Mouse (Mus musculus) right cerebral cortex, postnatal 10 days (tissue): ENCODE measurements around the gene Orai1.

Source experiments
- DNase-seq, 2 experiments: peaks; one replicate each; pipeline ENCODE4 v3.0.0; 2021; ENCODE audit warnings: low spot score in 2 of 2

Gene Orai1

DNA sequence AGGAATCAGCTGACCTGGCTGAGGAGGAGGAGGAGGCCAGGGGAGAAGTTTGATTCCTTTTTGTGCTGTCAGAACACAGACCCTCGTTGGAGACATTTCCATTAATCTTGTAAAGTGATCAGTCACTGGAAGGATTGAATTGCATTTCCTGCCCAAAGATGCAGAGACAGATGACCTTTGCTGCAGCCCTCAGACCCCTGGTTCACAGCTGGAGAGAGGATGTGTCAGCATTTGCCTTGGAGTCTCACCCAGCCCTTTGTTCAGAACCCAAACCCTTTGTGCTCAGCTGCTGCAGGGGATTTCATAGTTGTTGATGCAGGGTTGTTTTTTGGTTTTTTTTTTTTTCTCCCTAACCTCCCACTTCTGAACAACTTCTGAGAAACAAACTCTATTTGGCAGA is 20.0 kb upstream of the Orai1 start:
- DNase-seq, result no peak

- DNase-seq, result peak in 1 of 2 experiments; percentile 55
These were observed 17.4 kb upstream of the Orai1 start for GRCm38 (mm10) chr5:122997205-122998204.

DNA sequence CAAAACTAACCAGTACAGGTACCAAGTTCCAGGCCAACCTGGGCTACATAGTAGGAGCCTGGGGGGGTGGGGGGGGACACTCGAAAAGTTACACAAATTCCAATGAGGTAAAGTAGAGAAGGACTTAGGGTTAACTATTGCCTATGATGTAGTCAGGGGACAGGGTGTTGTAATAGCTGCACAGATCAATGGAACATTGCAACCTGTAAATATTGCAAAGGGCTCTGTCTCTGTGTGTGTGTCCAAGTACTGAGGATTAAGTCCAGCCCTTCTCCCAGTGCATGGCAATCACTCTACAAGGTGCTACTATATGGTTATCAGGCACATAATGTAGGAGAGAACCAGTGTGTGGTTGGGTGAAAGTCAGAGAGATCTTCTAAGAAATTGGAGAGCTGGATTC is 14.0 kb upstream of the Orai1 start:
- no peak for DNase-seq

GRCm38 (mm10) chr5:123005716-123006592 is 8.9 kb upstream of the Orai1 start:
- no peak for DNase-seq

GRCm38 (mm10) chr5:123008877-123009493 is 5.9 kb upstream of the Orai1 start:
- peak; percentile 59 to 60 for DNase-seq

GRCm38 (mm10) chr5:123009873-123010272 is 5.0 kb upstream of the Orai1 start:
- peak; percentile 55 to 66 for DNase-seq

- DNase-seq, result no peak
These were observed 4.1 kb upstream of the Orai1 start for GRCm38 (mm10) chr5:123010806-123011205.

GRCm38 (mm10) chr5:123011705-123012104 is 3.2 kb upstream of the Orai1 start:
- DNase-seq, result no peak

DNA sequence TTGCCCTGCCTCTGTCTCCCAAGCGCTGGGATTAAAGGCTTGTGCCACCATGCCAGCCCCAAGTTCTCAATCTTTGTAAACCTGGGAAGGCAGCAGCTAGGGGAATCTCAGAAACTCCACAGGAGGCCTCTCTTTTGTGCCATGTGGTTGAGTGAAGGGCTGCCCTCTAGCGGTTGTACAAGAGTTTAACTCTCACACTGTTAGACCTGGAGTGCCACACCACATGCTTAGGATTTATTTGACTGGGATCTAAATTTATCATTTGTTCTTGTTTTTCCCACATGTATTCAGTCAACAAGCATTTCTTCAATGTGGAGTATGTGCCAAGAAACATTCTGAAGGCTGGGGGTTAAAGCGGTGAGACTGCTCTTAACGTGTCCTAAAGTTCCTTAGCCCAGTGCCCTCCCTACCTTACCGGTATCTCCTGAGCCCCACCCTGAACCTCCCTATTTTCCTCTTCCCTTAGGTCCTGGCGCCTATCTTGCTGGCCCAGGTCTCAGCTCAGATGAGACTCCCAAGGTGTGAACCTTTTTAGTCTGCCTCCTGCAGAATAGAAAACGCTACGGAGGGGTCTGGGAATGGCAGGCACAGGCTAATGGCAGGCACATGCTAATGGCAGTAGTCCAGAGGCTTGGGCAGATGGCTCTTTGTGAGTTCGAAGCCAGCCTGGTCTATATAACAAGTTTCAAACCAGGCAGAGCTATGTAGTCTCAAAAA is 1.1 kb upstream of the Orai1 start:
- DNase-seq, result peak; percentile 80 to 86

- no peak for DNase-seq
These were observed 1.0 kb downstream of the Orai1 start for GRCm38 (mm10) chr5:123015915-123016314.

GRCm38 (mm10) chr5:123017504-123017903 is 2.6 kb downstream of the Orai1 start:
- DNase-seq, result no peak

DNA sequence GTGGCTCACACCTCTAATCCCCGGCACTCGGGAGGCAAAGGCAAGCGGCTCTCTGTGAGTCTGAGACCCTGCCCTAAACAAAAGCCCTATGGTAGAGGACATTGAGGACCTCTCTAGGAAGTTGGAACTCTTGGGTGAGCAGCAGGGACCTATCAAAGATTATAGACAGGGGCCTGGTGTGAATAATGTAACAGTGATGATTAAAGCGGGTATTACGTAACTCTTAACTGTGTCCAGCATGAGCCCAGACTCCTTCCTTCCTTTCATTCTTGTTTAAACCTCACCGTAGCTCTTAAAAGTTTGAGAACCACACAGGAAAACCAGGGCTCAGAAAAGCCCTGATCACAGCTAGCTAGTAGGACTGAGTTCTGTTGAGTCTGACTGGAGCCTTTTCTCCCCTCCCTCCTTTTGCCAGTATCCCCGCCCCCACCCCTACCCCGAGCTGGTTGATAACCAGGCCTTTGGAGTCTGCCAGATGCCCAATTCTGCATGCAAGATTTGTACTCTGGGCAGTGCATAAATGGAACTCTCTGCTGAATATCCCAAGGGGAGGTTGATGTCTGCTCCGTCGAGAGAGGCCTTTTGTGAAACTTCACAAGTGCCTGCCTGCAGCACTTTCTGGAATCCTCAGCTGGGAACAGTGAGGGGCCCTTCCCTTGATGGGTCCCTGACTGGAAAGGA is 4.6 kb downstream of the Orai1 start:
- DNase-seq, result peak; percentile 50 to 71

DNA sequence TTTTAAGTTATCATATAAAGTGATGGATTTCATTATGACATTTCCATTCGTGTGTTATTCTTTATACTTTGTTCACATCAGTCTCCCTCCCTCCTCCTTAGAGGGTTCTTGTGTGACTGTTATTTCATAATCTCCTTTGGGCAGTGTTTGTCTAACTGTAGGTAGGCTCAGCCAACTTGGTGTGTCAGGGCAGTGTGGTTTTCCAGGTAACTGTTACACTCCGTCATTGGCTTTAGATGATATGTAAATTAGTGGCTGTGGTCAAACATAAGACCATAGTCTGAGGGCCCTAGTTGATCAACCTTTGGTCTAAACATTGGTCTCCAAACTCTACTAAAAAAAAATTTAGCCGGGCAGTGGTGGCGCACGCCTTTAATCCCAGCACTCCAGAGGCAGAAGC is 5.6 kb downstream of the Orai1 start:
- DNase-seq, result no peak

DNA sequence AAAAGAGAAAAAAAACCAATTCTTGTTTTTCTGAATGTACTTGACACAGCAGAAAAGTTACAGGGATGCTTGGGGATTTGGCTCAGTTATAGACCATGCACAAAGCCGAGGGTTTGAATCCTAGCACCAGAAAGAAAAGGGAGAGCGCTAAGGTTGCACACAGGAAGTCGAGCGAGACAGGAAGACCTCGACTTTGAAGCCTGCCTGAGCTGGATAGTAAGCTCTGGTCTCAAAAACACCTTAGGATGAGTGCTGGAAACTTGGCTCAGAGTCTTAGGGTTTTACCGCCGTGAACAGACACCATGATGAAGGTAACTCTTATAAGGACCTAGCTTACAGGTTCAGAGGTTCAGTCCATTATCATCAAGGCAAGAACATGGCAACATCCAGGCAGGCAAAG is 6.6 kb downstream of the Orai1 start:
- no peak for DNase-seq

DNA sequence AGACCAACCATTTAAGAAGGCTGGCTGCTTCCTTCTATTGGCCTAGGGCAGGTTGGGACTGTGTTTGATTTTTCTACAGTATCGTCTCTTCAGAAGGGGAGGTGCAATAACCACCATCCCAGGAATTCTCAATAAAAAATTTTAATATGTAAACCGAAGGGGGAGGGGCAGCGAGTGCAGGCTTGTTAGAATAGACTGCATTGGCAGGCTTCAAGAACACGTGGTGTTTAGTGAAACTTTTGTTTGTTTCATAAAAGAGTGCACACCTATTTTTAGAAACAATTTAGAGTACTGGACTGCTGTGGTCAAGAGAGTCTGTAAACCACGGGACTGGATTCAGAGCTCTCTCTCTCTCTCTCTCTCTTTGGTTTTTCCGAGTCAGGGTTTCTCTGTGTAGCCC is 8.2 kb downstream of the Orai1 start:
- no peak for DNase-seq

GRCm38 (mm10) chr5:123024312-123024711 is 9.4 kb downstream of the Orai1 start:
- no peak for DNase-seq

DNA sequence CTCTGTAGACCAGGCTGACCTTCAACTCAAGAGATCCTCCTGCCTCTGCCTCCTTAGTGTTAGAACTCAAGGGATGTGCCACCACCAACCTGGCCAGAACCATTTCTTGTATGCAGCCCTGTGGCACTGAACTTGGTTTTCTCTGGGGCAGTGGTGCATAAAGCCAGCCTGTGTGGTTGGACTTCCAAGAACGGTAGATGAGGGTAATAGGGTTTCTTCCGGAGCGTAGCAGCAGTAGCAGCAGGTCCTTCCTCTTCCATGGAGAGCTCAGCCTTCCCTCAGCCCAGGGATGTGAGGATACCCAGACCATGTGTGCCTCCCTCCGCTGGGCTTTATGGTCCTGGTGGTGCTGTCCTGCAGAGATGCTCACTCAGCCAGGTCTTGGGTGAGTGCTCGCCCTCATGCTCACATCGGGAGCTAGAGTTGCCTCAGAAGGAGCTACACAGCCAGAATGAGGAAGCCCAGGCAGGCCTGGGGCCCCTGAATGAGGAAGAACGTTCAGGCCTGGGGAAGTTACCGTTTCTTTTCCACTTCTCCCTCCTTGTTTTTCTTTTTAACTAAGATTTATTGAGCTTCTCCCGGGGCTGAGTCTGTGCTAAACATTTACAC is 10.2 kb downstream of the Orai1 start:
- DNase-seq, result peak; percentile 45 to 49

DNA sequence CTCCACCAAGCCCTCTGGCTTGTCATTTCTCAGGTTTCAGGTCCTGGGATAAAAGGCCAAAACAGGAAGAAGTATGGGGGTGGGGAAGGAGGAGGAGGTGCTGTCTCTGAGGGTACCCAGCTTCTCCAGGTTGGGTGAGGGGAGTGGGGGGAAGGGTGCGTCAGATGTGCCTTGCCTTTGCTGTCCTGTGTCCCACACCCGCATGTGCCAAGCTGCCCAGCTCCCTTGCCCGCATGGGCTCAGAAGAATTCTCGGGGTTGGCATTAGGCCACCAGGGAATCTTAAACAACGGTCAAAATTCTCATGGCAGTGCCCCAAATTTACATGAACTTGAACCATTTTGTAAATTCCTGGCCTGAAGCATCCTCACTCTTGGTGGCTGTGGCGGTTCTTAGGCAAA is 11.5 kb downstream of the Orai1 start:
- DNase-seq, result no peak

DNA sequence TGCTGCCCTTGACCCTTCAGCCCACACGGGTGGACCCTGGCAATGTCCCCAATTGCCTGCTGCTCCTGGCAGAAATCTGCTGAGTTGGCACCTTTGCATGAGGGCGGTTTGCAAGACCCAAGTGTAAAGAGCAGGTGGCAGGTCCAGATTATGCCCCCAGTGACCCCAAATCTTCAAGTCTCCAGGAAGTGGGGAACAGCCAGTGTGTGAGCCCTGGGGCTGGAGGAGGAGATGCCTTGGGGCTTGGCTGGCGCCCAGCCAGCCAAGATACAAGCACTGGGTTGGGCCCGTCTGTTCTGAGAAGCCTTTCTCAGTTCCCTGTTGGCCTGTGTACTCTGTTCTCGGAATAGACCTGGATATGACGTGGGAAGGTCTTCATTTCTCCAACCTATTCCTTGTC is 12.6 kb downstream of the Orai1 start:
- DNase-seq, result peak; percentile 51 to 56

DNA sequence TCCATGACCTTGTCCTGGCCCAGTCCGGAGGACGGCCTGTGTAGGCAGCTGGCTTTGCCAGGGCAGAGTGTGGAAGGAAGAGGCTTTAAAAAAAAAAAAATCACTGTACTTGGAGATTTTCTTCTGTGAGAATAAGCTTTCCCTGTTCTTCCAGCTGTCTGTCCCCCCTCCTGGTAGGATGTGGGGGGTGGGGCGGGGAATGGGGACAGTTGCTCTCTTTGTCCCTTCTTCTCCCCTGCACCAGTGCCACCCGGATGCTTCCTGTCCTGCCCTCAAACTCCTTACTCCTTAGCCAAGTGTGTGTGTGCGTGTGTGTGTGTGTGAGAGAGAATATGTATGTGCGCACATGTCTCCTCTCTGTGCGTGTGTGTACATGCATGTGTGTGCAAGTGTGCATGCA is 14.9 kb downstream of the Orai1 start:
- DNase-seq, result peak; percentile 57 to 59
